Mouse (Mus musculus): ENCODE measurements around the gene Sik2. TPM values are rescaled to one million over a fixed set of nuclear protein-coding genes. Genes with fewer than 3 reads are reported as not detected.

Sik2 gene
- polyA plus RNA-seq (2014; fragmentation: Nextera tagmentation; extraction: Ambion mirVana), result 12.5 and 14.2 TPM in 2 replicates

GRCm38 (mm10) chr9:51008841-51009655 lies at the start of gene Sik2:
Gene Sik2 (minus strand): TSS chr9:51009073.
- WGBS, result under 1% methylated on average over 47 of the region's 85 CpGs
- no peaks in the 10 kb centered on the region for H3K36me3 ChIP-seq (replicated peaks; ENCODE audit: control insufficient read depth, insufficient read depth, low read depth, low read length)
- H3K4me3 ChIP-seq (ENCODE audit: low read depth, low read length), result peak within 1 kb of the TSS; percentile 74
- no peaks in the 10 kb centered on the region for H3K27me3 ChIP-seq (ENCODE audit: control insufficient read depth, insufficient read depth, low read length)
- 0 out of 2 replicates have a peak within 1 kb of the TSS, but pooled peaks have one; percentile 47 for H3K27ac ChIP-seq (replicated peaks; ENCODE audit: low read depth, low read length)
- peak within 1 kb of the TSS; percentile 81 for H3K4me2 ChIP-seq (ENCODE audit: low read depth, low read length)
- DNase-seq (ENCODE audit: low spot score), result peak; percentile 97
- H3K9ac ChIP-seq (replicated peaks; ENCODE audit: low read length), result peak within 1 kb of the TSS; percentile 78
- no peaks in the 10 kb centered on the region for H3K9me3 ChIP-seq (replicated peaks; ENCODE audit: control insufficient read depth, low read length)
- no peaks in the 10 kb centered on the region for H3K4me1 ChIP-seq (ENCODE audit: control insufficient read depth, insufficient read depth, low read length)
- peak; percentile 95 for ATAC-seq (replicated peaks; ENCODE audit: insufficient number of reproducible peaks, low FRiP score, low TSS enrichment, low read depth)

- H3K4me2 ChIP-seq (ENCODE audit: low read depth, low read length), result no peak overlapping the region
- no peak for ATAC-seq (replicated peaks; ENCODE audit: insufficient number of reproducible peaks, low FRiP score, low TSS enrichment, low read depth)
- H3K9ac ChIP-seq (replicated peaks; ENCODE audit: low read length), result no peak overlapping the region
- DNase-seq (ENCODE audit: low spot score), result no peak
- H3K27me3 ChIP-seq (ENCODE audit: control insufficient read depth, insufficient read depth, low read length), result no peaks in the 10 kb centered on the region
- no peak overlapping the region for H3K27ac ChIP-seq (replicated peaks; ENCODE audit: low read depth, low read length)
- no peaks in the 10 kb centered on the region for H3K9me3 ChIP-seq (replicated peaks; ENCODE audit: control insufficient read depth, low read length)
- H3K4me1 ChIP-seq (ENCODE audit: control insufficient read depth, insufficient read depth, low read length), result no peaks in the 10 kb centered on the region
- H3K36me3 ChIP-seq (replicated peaks; ENCODE audit: control insufficient read depth, insufficient read depth, low read depth, low read length), result no peaks in the 10 kb centered on the region
- WGBS, result 65% methylated on average over 3 of the region's 3 CpGs
- no peak overlapping the region for H3K4me3 ChIP-seq (ENCODE audit: low read depth, low read length)
Measured at GRCm38 (mm10) chr9:51056360-51057324, 47.8 kb upstream of the Sik2 start.

- H3K27me3 ChIP-seq (ENCODE audit: control insufficient read depth, insufficient read depth, low read length), result no peaks in the 10 kb centered on the region
- no peak for ATAC-seq (replicated peaks; ENCODE audit: insufficient number of reproducible peaks, low FRiP score, low TSS enrichment, low read depth)
- no peaks in the 10 kb centered on the region for H3K4me1 ChIP-seq (ENCODE audit: control insufficient read depth, insufficient read depth, low read length)
- no peak overlapping the region for H3K4me3 ChIP-seq (ENCODE audit: low read depth, low read length)
- no peaks in the 10 kb centered on the region for H3K36me3 ChIP-seq (replicated peaks; ENCODE audit: control insufficient read depth, insufficient read depth, low read depth, low read length)
- 77% methylated on average over 3 of the region's 3 CpGs for WGBS
- H3K27ac ChIP-seq (replicated peaks; ENCODE audit: low read depth, low read length), result no peak overlapping the region
- H3K9ac ChIP-seq (replicated peaks; ENCODE audit: low read length), result no peak overlapping the region
- no peaks in the 10 kb centered on the region for H3K9me3 ChIP-seq (replicated peaks; ENCODE audit: control insufficient read depth, low read length)
- no peak overlapping the region for H3K4me2 ChIP-seq (ENCODE audit: low read depth, low read length)
- no peak for DNase-seq (ENCODE audit: low spot score)
Measured at GRCm38 (mm10) chr9:51052180-51052579, 43.3 kb upstream of the Sik2 start.

- Histone ChIP-seq H3K27me3 (ENCODE audit: control insufficient read depth, insufficient read depth, low read length) (no peaks in the 10 kb centered on the region), H3K9ac (replicated peaks; ENCODE audit: low read length) (no peak overlapping the region), H3K4me1 (ENCODE audit: control insufficient read depth, insufficient read depth, low read length) (no peaks in the 10 kb centered on the region), H3K4me2 (ENCODE audit: low read depth, low read length) (no peak overlapping the region), H3K9me3 (replicated peaks; ENCODE audit: control insufficient read depth, low read length) (no peaks in the 10 kb centered on the region), H3K27ac (replicated peaks; ENCODE audit: low read depth, low read length) (no peak overlapping the region), H3K4me3 (ENCODE audit: low read depth, low read length) (no peak overlapping the region), H3K36me3 (replicated peaks; ENCODE audit: control insufficient read depth, insufficient read depth, low read depth, low read length) (no peaks in the 10 kb centered on the region)
- no peak for ATAC-seq (replicated peaks; ENCODE audit: insufficient number of reproducible peaks, low FRiP score, low TSS enrichment, low read depth)
- WGBS, result 84% methylated on average over 6 of the region's 6 CpGs
- no peak for DNase-seq (ENCODE audit: low spot score)
Measured at GRCm38 (mm10) chr9:51042136-51042535, 33.3 kb upstream of the Sik2 start.

GRCm38 (mm10) chr9:51041491-51041980 lies 32.7 kb upstream of the Sik2 start:
- no peak for DNase-seq (ENCODE audit: low spot score)
- WGBS, result 91% methylated on average over 7 of the region's 7 CpGs
- Histone ChIP-seq H3K9ac (replicated peaks; ENCODE audit: low read length) (no peak overlapping the region), H3K27me3 (ENCODE audit: control insufficient read depth, insufficient read depth, low read length) (no peaks in the 10 kb centered on the region), H3K9me3 (replicated peaks; ENCODE audit: control insufficient read depth, low read length) (no peaks in the 10 kb centered on the region), H3K27ac (replicated peaks; ENCODE audit: low read depth, low read length) (no peak overlapping the region), H3K4me1 (ENCODE audit: control insufficient read depth, insufficient read depth, low read length) (no peaks in the 10 kb centered on the region), H3K4me2 (ENCODE audit: low read depth, low read length) (no peak overlapping the region), H3K4me3 (ENCODE audit: low read depth, low read length) (no peak overlapping the region), H3K36me3 (replicated peaks; ENCODE audit: control insufficient read depth, insufficient read depth, low read depth, low read length) (no peaks in the 10 kb centered on the region)
- no peak for ATAC-seq (replicated peaks; ENCODE audit: insufficient number of reproducible peaks, low FRiP score, low TSS enrichment, low read depth)

- no peak overlapping the region for H3K9ac ChIP-seq (replicated peaks; ENCODE audit: low read length)
- H3K27me3 ChIP-seq (ENCODE audit: control insufficient read depth, insufficient read depth, low read length), result no peaks in the 10 kb centered on the region
- H3K9me3 ChIP-seq (replicated peaks; ENCODE audit: control insufficient read depth, low read length), result no peaks in the 10 kb centered on the region
- no peaks in the 10 kb centered on the region for H3K4me1 ChIP-seq (ENCODE audit: control insufficient read depth, insufficient read depth, low read length)
- no peak overlapping the region for H3K4me3 ChIP-seq (ENCODE audit: low read depth, low read length)
- DNase-seq (ENCODE audit: low spot score) (no peak), ATAC-seq (replicated peaks; ENCODE audit: insufficient number of reproducible peaks, low FRiP score, low TSS enrichment, low read depth) (no peak)
- WGBS, result 82% methylated on average over 3 of the region's 3 CpGs
- no peak overlapping the region for H3K4me2 ChIP-seq (ENCODE audit: low read depth, low read length)
- H3K36me3 ChIP-seq (replicated peaks; ENCODE audit: control insufficient read depth, insufficient read depth, low read depth, low read length), result no peaks in the 10 kb centered on the region
- no peak overlapping the region for H3K27ac ChIP-seq (replicated peaks; ENCODE audit: low read depth, low read length)
Measured at GRCm38 (mm10) chr9:51032785-51033529, 24.1 kb upstream of the Sik2 start.

GRCm38 (mm10) chr9:51032291-51032690 lies 23.4 kb upstream of the Sik2 start:
- WGBS, result 70% methylated on average over 8 of the region's 8 CpGs

More at GRCm38 (mm10) chr9:51032291-51032690, 23.4 kb upstream of the Sik2 start:
- H3K4me1 ChIP-seq (ENCODE audit: control insufficient read depth, insufficient read depth, low read length), result no peaks in the 10 kb centered on the region
- H3K27me3 ChIP-seq (ENCODE audit: control insufficient read depth, insufficient read depth, low read length), result no peaks in the 10 kb centered on the region
- no peak for ATAC-seq (replicated peaks; ENCODE audit: insufficient number of reproducible peaks, low FRiP score, low TSS enrichment, low read depth)
- no peak overlapping the region for H3K27ac ChIP-seq (replicated peaks; ENCODE audit: low read depth, low read length)
- no peaks in the 10 kb centered on the region for H3K36me3 ChIP-seq (replicated peaks; ENCODE audit: control insufficient read depth, insufficient read depth, low read depth, low read length)
- no peaks in the 10 kb centered on the region for H3K9me3 ChIP-seq (replicated peaks; ENCODE audit: control insufficient read depth, low read length)
- H3K4me3 ChIP-seq (ENCODE audit: low read depth, low read length), result no peak overlapping the region
- H3K4me2 ChIP-seq (ENCODE audit: low read depth, low read length), result no peak overlapping the region
- no peak for DNase-seq (ENCODE audit: low spot score)
- H3K9ac ChIP-seq (replicated peaks; ENCODE audit: low read length), result no peak overlapping the region

All from embryonic facial prominence, embryonic 11.5 days (tissue).